Mouse (Mus musculus) kidney, embryonic 16.5 days (tissue): ENCODE measurements around the gene Dnajb1. TPM values are rescaled to one million over a fixed set of nuclear protein-coding genes. Genes with fewer than 3 reads are reported as not detected.

Experiments used
- ATAC-seq: fragments of 200-750 bp; cut with Nextera tagmentation; 2 replicates; pipeline ENCODE4 v1.8.0; 2017; ENCODE audit warnings: moderate TSS enrichment; ENCODE audit not compliant: low FRiP score, low TSS enrichment
- H3K27ac ChIP-seq: fragments of 300-500 bp; sonication (generic); 2 replicates; pipeline ENCODE4 v1.5.1; 2014; ENCODE audit warnings: low read length
- H3K27me3 ChIP-seq: fragments of 300-500 bp; sonication (generic); 2 replicates; pipeline ENCODE4 v1.6.1; 2014; ENCODE audit warnings: low read length, control low read depth, mixed read lengths; ENCODE audit not compliant: insufficient read depth
- H3K36me3 ChIP-seq: fragments of 300-500 bp; sonication (generic); 2 replicates; pipeline ENCODE4 v1.6.1; 2014; ENCODE audit warnings: low read length, control low read depth, mixed read lengths; ENCODE audit not compliant: insufficient read depth
- H3K4me1 ChIP-seq: fragments of 300-500 bp; sonication (generic); 2 replicates; pipeline ENCODE4 v1.6.1; 2014; ENCODE audit warnings: low read length, control low read depth, mixed read lengths; ENCODE audit not compliant: insufficient read depth
- H3K4me2 ChIP-seq: fragments of 300-500 bp; sonication (generic); replicated peaks from 2 replicates; pipeline ENCODE4 v1.6.1; 2014; ENCODE audit warnings: low read depth, low read length
- H3K4me3 ChIP-seq: fragments of 300-500 bp; sonication (generic); 2 replicates; pipeline ENCODE4 v1.5.1; 2014; ENCODE audit warnings: mild to moderate bottlenecking, low read length
- H3K9ac ChIP-seq: fragments of 300-500 bp; sonication (generic); replicated peaks from 2 replicates; pipeline ENCODE4 v1.6.1; 2014; ENCODE audit warnings: low read length
- H3K9me3 ChIP-seq: fragments of 300-500 bp; sonication (generic); 2 replicates; pipeline ENCODE4 v1.6.1; 2016; ENCODE audit warnings: low read length, control low read depth
- WGBS: fragments of 180-500 bp; shearing (Covaris S2); extraction: QIAGEN DNeasy Blood & Tissue Kit; methylation state at CpG from one replicate; pipeline ENCODE4 v1.1.7; 2014; 5-methylcytosine and 5-hydroxymethylcytosine counted together
- polyA plus RNA-seq: library from polyadenylated mRNA; unstranded; fragments of >200 nt; fragmentation: Nextera tagmentation; extraction: Ambion mirVana; gene quantifications from 2 replicates; pipeline ENCODE4 v1.2.1, GENCODE M21; 2015

Dnajb1 gene
- polyA plus RNA-seq, 1 experiment from 2014 or later: 67.5 TPM

DNA sequence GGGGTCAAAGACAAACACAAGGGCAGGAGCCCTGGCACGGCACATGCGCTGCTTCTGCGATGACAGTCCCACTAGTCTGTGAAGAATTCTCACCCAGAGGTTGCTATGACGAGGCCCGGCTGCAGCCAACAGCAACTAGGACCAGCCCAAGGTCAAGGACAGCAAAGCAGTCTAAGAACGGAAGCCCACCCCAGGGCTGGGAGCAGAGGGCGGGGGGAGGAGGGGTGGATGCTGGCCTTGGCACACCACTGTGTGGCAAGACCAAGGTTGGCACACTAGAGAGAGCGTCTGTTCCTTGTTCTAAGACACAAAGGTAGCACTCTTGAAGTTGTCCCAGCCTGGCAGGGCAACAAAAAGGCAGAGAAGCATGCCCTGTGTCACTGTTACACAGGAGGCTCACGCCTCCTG lies 30.6 kb upstream of the Dnajb1 start:
- no peak for ATAC-seq
- Histone ChIP-seq H3K4me1 (peaks cover 66% of the 10 kb centered on the region), H3K4me3 (no peak overlapping the region), H3K27me3 (no peaks in the 10 kb centered on the region), H3K4me2 (no peak overlapping the region), H3K36me3 (peaks cover 10% of the 10 kb centered on the region; the same call in 1 of the 2 replicates), H3K27ac (peak overlapping the region; percentile 48), H3K9ac (no peak overlapping the region), H3K9me3 (no peaks in the 10 kb centered on the region)
- 41% methylated on average over 9 of the region's 9 CpGs for WGBS

DNA sequence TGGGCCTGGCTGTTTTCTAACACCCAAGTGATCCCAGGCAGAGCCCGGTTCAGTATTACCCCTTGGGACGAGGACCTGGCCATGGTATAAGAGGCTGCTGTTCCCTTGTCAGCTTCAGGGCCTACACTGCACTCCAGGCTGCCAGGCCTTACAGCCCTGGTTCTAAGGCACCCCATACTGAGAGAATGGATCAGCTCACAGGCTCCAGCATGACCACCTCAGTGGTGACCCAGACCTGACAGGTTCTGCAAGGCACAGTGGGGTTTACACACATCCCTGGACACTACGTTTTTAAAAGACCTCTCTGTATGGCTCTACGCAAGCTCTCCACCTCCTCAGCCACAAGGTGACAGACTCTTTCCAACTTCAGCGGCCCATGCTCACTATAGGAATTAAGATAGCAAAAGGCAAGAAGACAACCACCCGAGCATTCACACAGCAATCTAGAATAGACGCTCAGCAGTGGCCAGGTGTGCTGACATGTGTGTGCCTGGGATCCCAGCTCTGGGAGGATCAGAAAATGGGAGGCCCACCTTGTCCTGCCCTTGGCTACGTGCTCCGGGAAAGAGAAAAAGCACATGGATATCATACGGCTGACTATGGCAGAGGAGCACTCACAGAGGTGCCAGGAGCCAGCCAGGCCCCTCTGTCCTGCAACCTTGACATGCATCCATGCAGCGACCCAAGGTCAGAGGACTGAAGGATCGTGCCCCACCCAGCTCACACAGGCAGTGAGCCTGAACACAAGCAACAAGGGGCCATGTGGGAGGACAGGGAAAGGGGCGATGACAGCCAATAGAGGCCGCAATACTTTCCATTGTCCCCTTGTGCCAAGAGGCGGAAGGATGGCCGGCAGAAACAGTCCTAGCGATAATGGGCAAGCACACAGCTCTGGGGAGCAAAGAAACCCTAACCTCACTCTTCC lies 29.6 kb upstream of the Dnajb1 start:
- no peaks in the 10 kb centered on the region for H3K9me3 ChIP-seq
- 58% methylated on average over 17 of the region's 17 CpGs for WGBS
- H3K27ac ChIP-seq: peak overlapping the region; percentile 55
- peak overlapping the region; percentile 43 for H3K9ac ChIP-seq
- H3K4me2 ChIP-seq: no peak overlapping the region
- peaks cover 71% of the 10 kb centered on the region for H3K4me1 ChIP-seq
- no peak overlapping the region for H3K4me3 ChIP-seq
- no peaks in the 10 kb centered on the region for H3K36me3 ChIP-seq
- no peaks in the 10 kb centered on the region for H3K27me3 ChIP-seq
- ATAC-seq: no peak

DNA sequence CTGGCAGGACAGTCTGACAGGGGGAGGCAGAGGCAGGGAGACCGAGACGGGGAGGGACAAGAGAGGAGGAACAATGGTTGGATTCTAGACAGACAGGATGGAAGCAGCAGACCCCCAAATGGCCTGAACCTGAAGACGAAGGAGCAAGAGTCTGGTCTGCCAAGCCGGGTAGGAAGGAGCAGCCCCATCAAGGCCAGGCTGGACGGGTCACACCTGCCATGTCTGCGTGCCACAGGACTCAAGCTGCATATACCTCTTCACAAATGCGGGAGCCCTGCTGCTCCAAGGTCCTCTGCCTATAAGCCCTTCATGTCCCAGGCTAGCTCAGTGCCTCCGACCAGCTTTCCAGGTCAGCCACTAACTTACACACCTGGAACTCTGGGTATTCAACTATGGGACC lies 28.3 kb upstream of the Dnajb1 start:
- 0 out of 2 replicates have a peak, but pooled peaks cover 4% of the 10 kb centered on the region for H3K36me3 ChIP-seq
- no peak for ATAC-seq
- no peak overlapping the region for H3K4me3 ChIP-seq
- H3K4me2 ChIP-seq: no peak overlapping the region
- H3K9ac ChIP-seq: peak overlapping the region; percentile 43; the same call in 1 of the 2 replicates
- WGBS: 89% methylated on average over 8 of the region's 8 CpGs
- H3K4me1 ChIP-seq: peaks cover 60% of the 10 kb centered on the region
- no peak overlapping the region for H3K27ac ChIP-seq
- H3K9me3 ChIP-seq: no peaks in the 10 kb centered on the region
- no peaks in the 10 kb centered on the region for H3K27me3 ChIP-seq

DNA sequence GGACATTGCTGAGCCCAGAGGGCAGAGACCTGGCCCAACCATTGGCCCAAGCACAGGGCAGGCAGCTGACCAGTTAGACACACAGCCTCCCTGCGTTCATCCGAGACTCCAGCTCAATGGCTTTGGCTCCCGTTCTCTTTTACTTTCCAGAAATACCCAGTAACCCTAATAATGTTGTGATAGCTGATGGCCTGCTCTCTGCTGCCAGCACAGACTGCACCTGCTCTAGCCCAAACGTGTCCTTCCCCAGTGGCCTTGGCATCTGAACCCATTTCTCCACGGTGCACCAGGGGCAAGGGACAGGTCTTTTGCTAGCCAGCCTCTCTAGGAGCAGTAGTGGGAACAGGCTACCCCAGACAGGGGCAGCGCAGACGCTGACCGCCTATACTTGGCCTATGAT lies 27.2 kb upstream of the Dnajb1 start:
- ATAC-seq: no peak
- Histone ChIP-seq H3K27ac (0 out of 2 replicates have a peak overlapping the region, but pooled peaks have one; percentile 27), H3K27me3 (no peaks in the 10 kb centered on the region), H3K4me3 (no peak overlapping the region), H3K4me1 (peaks cover 49% of the 10 kb centered on the region), H3K36me3 (0 out of 2 replicates have a peak, but pooled peaks cover 4% of the 10 kb centered on the region), H3K9me3 (no peaks in the 10 kb centered on the region), H3K4me2 (no peak overlapping the region), H3K9ac (no peak overlapping the region)
- 72% methylated on average over 8 of the region's 8 CpGs for WGBS

DNA sequence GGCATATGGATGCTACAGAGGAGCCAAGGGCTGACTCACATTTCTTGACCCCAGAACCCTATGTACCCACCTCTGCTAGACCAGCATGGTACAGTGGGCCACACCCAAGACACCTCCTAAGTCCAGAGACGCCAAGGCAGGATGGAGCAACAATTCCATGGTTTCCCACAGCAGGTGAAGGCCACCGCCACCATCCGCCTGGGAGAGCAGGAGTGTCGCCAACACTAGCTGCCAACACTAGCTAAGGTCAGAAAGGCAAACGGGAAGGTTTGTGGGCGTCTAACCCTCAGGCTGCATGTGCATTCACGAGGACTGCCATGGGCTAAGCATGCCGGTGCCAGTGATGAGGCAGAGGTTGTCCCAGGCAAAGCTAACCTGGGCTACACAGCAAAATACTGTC lies 25.8 kb upstream of the Dnajb1 start:
- Histone ChIP-seq H3K36me3 (0 out of 2 replicates have a peak, but pooled peaks cover 4% of the 10 kb centered on the region), H3K4me1 (peaks cover 35% of the 10 kb centered on the region), H3K9ac (no peak overlapping the region), H3K9me3 (no peaks in the 10 kb centered on the region), H3K27ac (no peak overlapping the region), H3K4me2 (no peak overlapping the region), H3K4me3 (no peak overlapping the region), H3K27me3 (no peaks in the 10 kb centered on the region)
- 83% methylated on average over 8 of the region's 8 CpGs for WGBS
- no peak for ATAC-seq

DNA sequence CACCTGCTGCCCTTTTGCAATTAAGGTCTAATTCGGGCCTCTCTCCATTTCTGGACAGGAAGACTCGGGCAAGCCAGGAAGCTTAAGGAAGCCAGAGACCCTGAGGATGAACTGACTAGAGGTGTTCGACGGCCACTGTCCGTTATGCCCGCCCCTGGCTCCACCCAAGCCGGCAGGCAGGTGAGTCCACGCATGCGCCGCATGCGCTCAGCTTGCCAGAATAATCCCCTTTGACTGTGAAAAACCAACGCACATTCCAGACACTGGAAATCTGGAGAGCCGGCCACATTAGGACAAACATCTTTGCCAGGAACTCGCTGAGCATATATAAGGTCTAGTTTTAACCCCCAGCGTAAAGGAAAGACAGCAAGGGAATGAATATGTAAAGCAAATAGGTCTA lies 24.8 kb upstream of the Dnajb1 start:
- Histone ChIP-seq H3K27ac (no peak overlapping the region), H3K9me3 (no peaks in the 10 kb centered on the region), H3K4me2 (no peak overlapping the region), H3K9ac (no peak overlapping the region), H3K4me1 (peaks cover 36% of the 10 kb centered on the region), H3K4me3 (no peak overlapping the region), H3K36me3 (0 out of 2 replicates have a peak, but pooled peaks cover 4% of the 10 kb centered on the region), H3K27me3 (no peaks in the 10 kb centered on the region)
- ATAC-seq: no peak
- 86% methylated on average over 15 of the region's 15 CpGs for WGBS

DNA sequence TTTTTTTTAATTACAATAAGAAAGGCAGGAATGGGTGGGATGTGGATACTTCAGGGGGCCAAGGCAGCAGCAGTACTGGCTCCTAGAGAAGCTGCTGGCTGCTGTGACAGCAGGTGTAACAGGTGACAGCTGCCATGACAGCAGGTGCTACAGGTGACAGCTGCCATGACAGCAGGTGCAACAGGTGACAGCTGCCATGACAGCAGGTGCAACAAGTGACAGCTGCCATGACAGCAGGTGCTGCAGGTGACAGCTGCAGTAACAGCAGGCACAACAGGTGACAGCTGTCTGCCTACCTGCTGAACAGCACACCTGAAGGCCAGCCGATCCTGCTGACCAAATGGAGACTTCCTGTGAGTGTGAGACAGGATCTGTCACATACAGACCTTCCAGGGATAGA lies 23.2 kb upstream of the Dnajb1 start:
- H3K9me3 ChIP-seq: no peaks in the 10 kb centered on the region

DNA sequence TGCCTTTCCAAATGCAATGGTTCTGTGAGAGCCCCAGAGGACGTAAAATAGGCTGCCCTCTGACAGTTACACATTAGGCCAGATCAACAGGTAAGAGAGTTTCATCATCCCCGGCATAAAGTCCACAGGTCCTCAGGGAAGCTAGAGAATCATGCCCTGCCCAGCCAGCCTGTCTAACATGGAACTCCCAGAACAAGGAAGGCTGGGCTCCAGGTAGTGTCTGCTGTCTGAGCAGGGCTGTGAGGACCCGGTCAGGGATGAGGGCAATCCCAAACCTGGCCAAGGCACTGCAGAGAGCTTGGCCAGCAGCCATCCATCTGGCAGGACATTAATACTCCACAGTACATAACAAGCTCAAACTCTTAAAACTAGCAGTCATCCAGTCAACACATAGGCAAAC lies 22.7 kb upstream of the Dnajb1 start:
- no peak overlapping the region for H3K4me3 ChIP-seq
- no peak overlapping the region for H3K9ac ChIP-seq
- no peaks in the 10 kb centered on the region for H3K27me3 ChIP-seq
- H3K4me2 ChIP-seq: no peak overlapping the region
- H3K4me1 ChIP-seq: peaks cover 28% of the 10 kb centered on the region
- 70% methylated on average over 3 of the region's 3 CpGs for WGBS
- ATAC-seq: no peak
- 0 out of 2 replicates have a peak, but pooled peaks cover 4% of the 10 kb centered on the region for H3K36me3 ChIP-seq
- no peak overlapping the region for H3K27ac ChIP-seq
- no peaks in the 10 kb centered on the region for H3K9me3 ChIP-seq

More for the DNA sequence above, 23.2 kb upstream of the Dnajb1 start:
- no peak overlapping the region for H3K27ac ChIP-seq
- H3K9ac ChIP-seq: no peak overlapping the region
- WGBS: 94% methylated on average over 1 of the region's 1 CpGs
- no peak overlapping the region for H3K4me2 ChIP-seq
- H3K4me3 ChIP-seq: no peak overlapping the region
- H3K27me3 ChIP-seq: no peaks in the 10 kb centered on the region
- peaks cover 29% of the 10 kb centered on the region for H3K4me1 ChIP-seq
- 0 out of 2 replicates have a peak, but pooled peaks cover 4% of the 10 kb centered on the region for H3K36me3 ChIP-seq
- ATAC-seq: no peak

DNA sequence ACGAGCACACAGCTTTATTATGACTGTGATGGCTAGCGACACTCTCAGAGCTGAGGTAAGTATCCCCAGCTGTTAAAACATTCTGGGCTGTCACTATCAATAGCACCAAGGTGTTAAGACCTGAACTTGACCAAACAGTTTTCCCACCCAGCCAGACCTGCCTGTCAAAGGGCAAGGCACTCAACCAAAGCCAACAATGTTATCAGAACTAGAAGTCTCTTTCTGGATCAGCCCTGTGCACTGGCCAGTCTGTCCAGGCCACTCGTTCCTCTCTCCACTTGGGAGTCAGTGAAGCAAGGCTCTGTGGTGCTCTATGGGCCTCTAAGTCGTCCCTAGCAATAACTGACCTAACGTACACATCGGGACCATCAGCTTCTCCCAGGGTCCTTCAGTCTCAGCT lies 20.3 kb upstream of the Dnajb1 start:
- H3K4me1 ChIP-seq: peaks cover 31% of the 10 kb centered on the region
- H3K27me3 ChIP-seq: no peaks in the 10 kb centered on the region
- no peak overlapping the region for H3K9ac ChIP-seq
- ATAC-seq: no peak
- no peaks in the 10 kb centered on the region for H3K9me3 ChIP-seq
- no peak overlapping the region for H3K4me3 ChIP-seq
- 0 out of 2 replicates have a peak, but pooled peaks cover 4% of the 10 kb centered on the region for H3K36me3 ChIP-seq
- H3K4me2 ChIP-seq: no peak overlapping the region
- 53% methylated on average over 6 of the region's 6 CpGs for WGBS
- no peak overlapping the region for H3K27ac ChIP-seq

DNA sequence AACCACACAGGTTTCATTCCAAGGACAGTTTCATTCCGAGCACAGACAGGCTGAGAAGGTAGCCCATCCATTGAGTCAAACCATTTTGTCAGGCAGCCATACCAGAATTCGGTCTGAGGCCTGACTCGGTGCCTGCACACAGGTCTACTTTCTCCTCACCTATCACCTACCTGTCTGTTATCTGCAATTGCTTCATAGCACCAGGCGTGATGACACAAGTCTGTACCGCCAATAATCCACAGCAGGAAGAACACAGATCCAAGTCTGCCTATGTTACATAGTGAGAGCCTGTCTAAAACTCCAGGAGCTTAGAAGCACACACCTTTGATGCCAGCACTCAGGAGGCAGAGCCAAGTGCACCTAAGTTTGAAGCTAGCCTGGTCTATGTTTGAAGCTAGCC lies 19.1 kb upstream of the Dnajb1 start:
- no peak overlapping the region for H3K4me3 ChIP-seq
- ATAC-seq: no peak
- no peaks in the 10 kb centered on the region for H3K9me3 ChIP-seq
- no peak overlapping the region for H3K9ac ChIP-seq
- H3K27me3 ChIP-seq: no peaks in the 10 kb centered on the region
- 95% methylated on average over 5 of the region's 5 CpGs for WGBS
- peaks cover 35% of the 10 kb centered on the region for H3K4me1 ChIP-seq
- no peak overlapping the region for H3K27ac ChIP-seq
- H3K36me3 ChIP-seq: 0 out of 2 replicates have a peak, but pooled peaks cover under 1% of the 10 kb centered on the region
- H3K4me2 ChIP-seq: no peak overlapping the region
